Mouse (Mus musculus) 3T3-L1 (cell line): Measurements from ENCODE around the gene Cks1brt.
A peak's percentile ranks its signal among the peaks of the same experiment; 100 is the strongest.
"Not testable (repeated sequence)": the region's sequence is repeated elsewhere in the genome, so short reads cannot be mapped to it uniquely, and the experiment has no call there.

ENCODE experiments used
- DNase-seq: peaks from one replicate; pipeline ENCODE4 v3.0.0-alpha.2; 2015; ENCODE audit warnings: low read depth, low spot score

The Cks1brt gene

GRCm38 (mm10) chr8:85151624-85152023 is at the start of gene Cks1brt:
Cks1brt (plus strand) TSS chr8:85151924.
- peak; percentile 1 for DNase-seq

GRCm38 (mm10) chr8:85113241-85113640 is 38.5 kb upstream of the Cks1brt start:
- no peak for DNase-seq

GRCm38 (mm10) chr8:85115501-85115900 is 36.2 kb upstream of the Cks1brt start:
- DNase-seq = no peak

DNA sequence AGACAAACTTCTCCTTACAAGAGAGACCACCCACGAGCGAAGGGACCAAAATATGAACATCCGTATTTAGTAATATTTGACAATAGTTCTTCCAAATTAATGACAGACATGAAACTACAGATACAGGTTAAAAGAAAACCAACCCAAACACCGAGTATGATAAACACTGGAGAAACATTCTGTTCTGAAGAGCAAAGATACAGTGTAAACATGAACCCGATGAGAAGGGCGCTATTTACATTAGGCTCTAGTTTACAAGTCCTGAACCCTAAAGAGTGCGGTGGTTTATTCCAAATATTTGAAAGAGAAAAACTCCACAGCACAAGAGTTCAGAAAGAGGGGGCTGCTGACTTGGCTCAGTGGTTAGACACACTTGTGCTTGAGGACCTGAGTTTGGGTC is 34.7 kb upstream of the Cks1brt start:
- DNase-seq = no peak

DNA sequence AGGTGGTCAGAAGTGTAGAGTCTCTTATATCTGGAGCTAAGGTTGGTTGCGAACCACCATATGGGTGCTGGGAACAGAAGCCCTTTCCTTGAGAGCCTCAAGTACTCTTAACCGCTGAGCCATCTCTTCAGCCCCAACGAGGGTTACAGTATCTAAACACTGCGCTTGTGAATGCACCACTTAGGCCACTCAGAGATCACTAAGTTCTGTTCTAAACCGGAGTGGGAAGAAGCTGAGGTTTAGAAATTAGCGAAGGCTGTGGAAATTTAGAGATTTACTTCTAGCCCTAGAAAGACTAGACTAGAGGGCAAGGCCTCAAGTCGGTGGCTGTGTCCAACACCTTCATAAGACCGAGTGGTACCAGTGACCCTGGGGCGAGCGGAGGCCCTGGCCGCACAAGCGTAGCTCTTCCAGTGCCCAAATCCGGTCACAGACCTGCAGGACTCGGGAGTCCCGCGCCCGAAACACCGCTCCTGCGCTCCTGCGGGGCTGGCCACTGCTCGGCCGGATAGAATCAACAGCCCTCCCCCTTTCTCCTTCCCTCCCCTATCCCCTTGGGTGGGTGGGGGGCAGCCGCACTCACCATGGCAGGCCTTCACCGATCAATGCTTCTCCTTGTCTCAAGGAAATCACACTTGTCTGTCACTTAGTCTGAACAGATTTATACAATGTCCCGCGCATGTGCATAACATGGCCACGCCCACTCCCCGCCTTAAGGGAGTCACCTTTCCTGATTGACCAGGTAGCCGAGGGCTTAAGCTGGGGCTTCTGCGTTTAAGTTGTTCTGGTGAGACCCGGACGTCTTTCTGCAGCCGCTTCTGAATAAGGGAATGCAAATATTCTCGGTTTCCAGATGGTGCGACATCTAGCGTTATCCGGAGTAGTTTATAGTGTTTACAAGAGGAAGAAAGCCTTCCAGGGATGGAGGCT is 32.4 kb upstream of the Cks1brt start:
- DNase-seq = peak; percentile 91

- not testable (repeated sequence) for DNase-seq
Observed at GRCm38 (mm10) chr8:85120251-85120650, 31.5 kb upstream of the Cks1brt start.

- DNase-seq = no peak
Observed at GRCm38 (mm10) chr8:85122995-85123394, 28.7 kb upstream of the Cks1brt start, which contains the start of gene Zfp791. Zfp791 (minus strand) TSS chr8:85123095.

- DNase-seq = peak; percentile 39
Observed at GRCm38 (mm10) chr8:85123691-85124090, 28.0 kb upstream of the Cks1brt start.

DNA sequence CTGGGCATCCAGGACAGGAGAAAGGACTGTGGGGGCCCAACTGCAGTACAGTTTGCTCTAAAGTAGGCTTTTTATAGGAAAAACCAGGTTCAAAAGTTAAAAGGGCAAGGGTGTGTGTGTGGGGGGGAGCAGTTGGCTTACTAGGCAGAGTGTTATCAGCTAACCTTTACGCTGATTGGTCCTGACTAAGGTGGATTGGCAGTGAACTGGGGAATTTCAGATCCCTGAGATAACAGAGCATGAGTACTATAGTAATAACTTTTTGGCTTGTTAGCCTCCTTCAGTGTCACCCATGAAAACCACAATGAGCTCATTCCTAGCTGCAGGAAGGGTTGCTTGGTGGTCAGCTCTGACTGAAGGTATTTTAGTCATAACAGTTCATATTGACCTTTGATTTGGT is 19.4 kb upstream of the Cks1brt start:
- DNase-seq = peak; percentile 93

DNA sequence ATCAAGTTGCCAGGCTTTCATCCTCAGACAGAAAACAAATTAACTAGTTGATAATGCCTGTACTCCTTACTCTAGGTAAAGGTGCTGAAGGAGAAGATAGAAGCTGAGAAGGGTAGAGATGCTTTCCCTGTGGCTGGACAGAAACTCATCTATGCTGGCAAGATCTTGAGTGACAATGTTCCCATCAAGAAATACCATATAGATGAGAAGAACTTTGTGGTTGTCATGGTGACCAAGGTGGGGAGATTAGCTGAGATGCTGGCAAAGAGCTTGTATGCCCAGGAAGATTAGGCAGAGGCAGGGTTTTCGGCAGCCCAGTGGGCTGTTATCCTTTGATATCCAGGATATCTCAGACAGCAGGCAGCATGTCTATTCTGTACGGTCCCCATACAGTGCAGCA is 16.0 kb upstream of the Cks1brt start:
- DNase-seq = not testable (repeated sequence)

GRCm38 (mm10) chr8:85142516-85142915 is 9.2 kb upstream of the Cks1brt start:
- peak; percentile 2 for DNase-seq

DNA sequence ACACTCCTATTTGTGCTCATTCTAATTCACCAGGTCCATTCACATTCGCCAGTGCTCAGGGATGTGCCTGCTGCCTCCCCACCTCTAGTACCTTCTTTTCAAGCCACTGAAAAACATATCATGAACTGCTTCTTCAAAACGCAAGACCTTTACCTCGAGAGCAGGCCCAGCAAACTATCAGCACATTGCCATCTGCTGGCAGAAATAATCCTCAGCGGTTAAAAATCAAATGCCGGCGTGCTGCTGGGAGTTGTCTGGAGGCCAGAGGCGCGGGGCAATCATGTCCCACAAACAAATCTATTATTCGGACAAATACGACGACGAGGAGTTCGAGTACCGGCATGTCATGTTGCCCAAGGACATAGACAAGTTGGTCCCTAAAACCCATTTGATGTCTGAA is 19.6 kb downstream of the Cks1brt start:
- DNase-seq = peak; percentile 87

GRCm38 (mm10) chr8:85175892-85176291 is 24.2 kb downstream of the Cks1brt start:
- DNase-seq = peak; percentile 0

GRCm38 (mm10) chr8:85192346-85192745 is 40.6 kb downstream of the Cks1brt start:
- peak; percentile 64 for DNase-seq

GRCm38 (mm10) chr8:85220220-85220619 is 68.5 kb downstream of the Cks1brt start:
- no peak for DNase-seq

DNA sequence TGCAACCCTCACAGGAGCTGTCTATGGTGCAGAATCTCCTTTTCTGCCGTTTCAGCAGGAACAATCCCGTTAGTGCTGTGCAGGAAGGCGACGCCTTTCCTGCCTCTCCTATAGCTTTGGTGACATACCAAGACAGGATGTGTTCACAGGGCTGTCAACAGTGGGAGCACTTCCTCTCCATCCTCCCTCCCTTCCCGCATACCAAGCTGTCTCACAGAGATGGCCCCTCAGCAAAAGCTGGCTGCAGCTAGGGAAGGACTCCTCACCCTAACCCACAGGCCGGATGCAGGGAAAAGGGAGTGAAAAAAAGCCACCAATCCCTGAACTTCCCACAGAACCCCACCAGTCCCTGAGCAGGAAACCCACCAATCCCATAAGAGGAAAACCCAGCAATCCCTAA is 69.3 kb downstream of the Cks1brt start:
- DNase-seq = peak; percentile 48
